ENCODE assay signal across 24 mouse cellular contexts in the genomic region with DNA sequence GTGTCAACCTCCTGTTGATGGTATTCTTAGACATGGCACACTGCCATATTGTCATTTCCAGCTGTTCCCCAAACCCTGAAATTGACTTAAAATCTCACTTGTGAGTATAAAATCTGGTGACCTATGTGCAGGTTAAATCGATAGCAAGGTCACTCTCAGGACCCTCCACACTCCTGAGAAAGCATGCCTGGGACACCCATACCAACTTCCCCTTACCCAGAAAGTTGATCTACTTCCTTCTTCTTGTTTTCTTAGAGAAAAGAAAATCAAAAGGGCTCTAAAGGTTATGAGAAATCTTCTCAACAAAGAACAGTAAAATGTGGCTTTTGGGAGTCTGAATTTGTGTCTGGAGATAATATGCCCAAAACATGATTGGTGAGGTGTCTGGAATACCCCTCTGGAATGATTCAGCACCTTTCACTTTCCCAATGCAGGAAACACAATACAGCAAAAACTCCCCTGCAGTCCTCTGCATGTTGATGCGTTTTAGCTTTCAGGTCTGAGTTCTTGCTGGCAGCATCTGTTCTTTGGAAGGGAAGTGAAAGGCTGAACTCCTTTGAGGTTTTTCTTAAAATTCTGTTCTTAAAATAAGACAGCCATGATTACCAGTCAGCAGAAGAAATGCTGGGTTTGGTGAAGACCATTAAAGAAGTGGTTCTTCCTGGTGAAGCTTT. TPM values are rescaled to one million over a fixed set of nuclear protein-coding genes. Genes with fewer than 3 reads are reported as not detected.
DNase-seq lines count a peak whose midpoint lies in the region; ATAC-seq and TF ChIP-seq lines count a peak whose summit lies in the region.
"Had no signal": no experiment of that assay in that cellular context is flagged by ENCODE, and none has a peak within 500 bp of the region (broad histone marks: within the 10 kb centered on the region; RNA-seq: fewer than 3 reads in every experiment).

No protein-coding gene starts in this region.

- no peak for DNase-seq in frontal cortex, postnatal 25 days (ENCODE audit: low spot score in 2 of 2)
- DNase-seq in spleen, adult 2 months (ENCODE audit: low read depth in 1 of 2, low spot score in 2 of 2) = peak in 1 of 2 experiments; percentile 26
- no peak for DNase-seq in spleen, adult 18-20 months
- no peak for DNase-seq in lung, adult 18-20 months
- no peak for DNase-seq in adrenal gland, adult 18-20 months (ENCODE audit: low spot score in 2 of 2)
- DNase-seq: cerebellum, adult 11 months; cerebellum, postnatal 14 days; gastrocnemius, postnatal 10 days; heart, adult 2 months; kidney, adult 8-10 months; kidney, postnatal 36 days; lung, postnatal 14 days; thymus, postnatal 25 days had no signal

- no peak overlapping the region for H3K9ac ChIP-seq in neural tube, embryonic 15.5 days (replicated peaks)
- H3K9ac ChIP-seq: embryonic facial prominence, embryonic 12.5 days; limb, embryonic 13.5 days; liver, embryonic 15.5 days; midbrain, embryonic 12.5 days had no signal

- no peak overlapping the region for H3K4me2 ChIP-seq in neural tube, embryonic 15.5 days
- H3K4me2 ChIP-seq: embryonic facial prominence, embryonic 12.5 days; limb, embryonic 13.5 days; liver, embryonic 15.5 days; midbrain, embryonic 12.5 days had no signal

- H3K9me3 ChIP-seq in neural tube, embryonic 15.5 days (replicated peaks) = no peaks in the 10 kb centered on the region
- H3K9me3 ChIP-seq: embryonic facial prominence, embryonic 12.5 days; limb, embryonic 13.5 days; liver, embryonic 15.5 days; midbrain, embryonic 12.5 days had no signal

- H3K27ac ChIP-seq in spleen, adult 2 months (ENCODE audit: insufficient read depth, low read length) = peak overlapping the region; percentile 67; the same call in 1 of the 2 replicates
- H3K27ac ChIP-seq in neural tube, embryonic 15.5 days (replicated peaks) = no peak overlapping the region
- H3K27ac ChIP-seq: embryonic facial prominence, embryonic 12.5 days; heart, adult 2 months; limb, embryonic 13.5 days; liver, embryonic 15.5 days; midbrain, embryonic 12.5 days had no signal

- TF ChIP-seq CTCF in spleen, adult 2 months (IDR thresholded peaks at IDR 0.05; ENCODE audit: extremely low read depth, insufficient read depth, insufficient read length, insufficient replicate concordance) = no peak

- 7% methylated on average over 2 of the region's 2 CpGs for WGBS in spleen, adult 2 months
- 78% methylated on average over 2 of the region's 2 CpGs for WGBS in neural tube, embryonic 15.5 days

- no peaks in the 10 kb centered on the region for H3K27me3 ChIP-seq in spleen, adult 2 months (ENCODE audit: control insufficient read depth, insufficient read depth, low read length)
- no peaks in the 10 kb centered on the region for H3K27me3 ChIP-seq in neural tube, embryonic 15.5 days (replicated peaks)
- H3K27me3 ChIP-seq: embryonic facial prominence, embryonic 12.5 days; limb, embryonic 13.5 days; liver, embryonic 15.5 days; midbrain, embryonic 12.5 days had no signal

- TF ChIP-seq POLR2A in spleen, adult 2 months (IDR thresholded peaks at IDR 0.05; ENCODE audit: low read depth, low read length) = no peak

- H3K36me3 ChIP-seq in spleen, adult 2 months (ENCODE audit: control insufficient read depth, insufficient read depth, low read length) = no peaks in the 10 kb centered on the region
- no peaks in the 10 kb centered on the region for H3K36me3 ChIP-seq in neural tube, embryonic 15.5 days
- H3K36me3 ChIP-seq: embryonic facial prominence, embryonic 12.5 days; limb, embryonic 13.5 days; liver, embryonic 15.5 days; midbrain, embryonic 12.5 days had no signal

- H3K4me1 ChIP-seq in spleen, adult 2 months (ENCODE audit: control insufficient read depth, insufficient read depth, insufficient read length) = peaks cover 13% of the 10 kb centered on the region
- peaks cover 5% of the 10 kb centered on the region; the same call in 1 of the 2 replicates for H3K4me1 ChIP-seq in neural tube, embryonic 15.5 days
- H3K4me1 ChIP-seq: embryonic facial prominence, embryonic 12.5 days; limb, embryonic 13.5 days; liver, embryonic 15.5 days; midbrain, embryonic 12.5 days had no signal

- ATAC-seq in frontal cortex, adult (ENCODE audit: low TSS enrichment) = peak; percentile 80
- peak; percentile 50 to 62; a peak in 3 of 4 replicates for ATAC-seq in hematopoietic stem cell, adult 5-6 weeks (replicated peaks in 1 of 2; ENCODE audit: insufficient read depth in 1 of 2, low FRiP score in 2 of 2, low TSS enrichment in 1 of 2, low read depth in 1 of 2, poor library complexity in 2 of 2, severe bottlenecking in 2 of 2)
- ATAC-seq in neural tube, embryonic 15.5 days (ENCODE audit: low FRiP score) = no peak
- ATAC-seq: inflammation-experienced regulatory T-cells, adult 6 months had no signal

- no peak overlapping the region for H3K4me3 ChIP-seq in spleen, adult 2 months (ENCODE audit: extremely low read depth, insufficient read depth, insufficient read length)
- H3K4me3 ChIP-seq in neural tube, embryonic 15.5 days (replicated peaks) = no peak overlapping the region
- H3K4me3 ChIP-seq: embryonic facial prominence, embryonic 12.5 days; heart, adult 2 months; limb, embryonic 13.5 days; liver, embryonic 15.5 days; midbrain, embryonic 12.5 days had no signal

RNA-seq across cellular contexts. Expression of gene Adtrp, which starts 59.5 kb away (rescaled TPM):
- 0.85 and 1.6 TPM in 2 replicates for polyA plus RNA-seq in spleen, adult 2 months (2012; rRNA removed)
- 0.63 TPM in 1 of 2 replicates, not detected in the other for total RNA-seq in hematopoietic stem cell, adult 5-6 weeks (2017)
- 0.47 TPM in 2 replicates for polyA plus RNA-seq in neural tube, embryonic 15.5 days (2015; fragmentation: Nextera tagmentation; extraction: Ambion mirVana)
- 10 to 100 TPM; 27.2 to 36.0 TPM for total RNA-seq in adrenal gland, adult 18-20 months (2021)
- total RNA-seq: gastrocnemius, postnatal 10 days; left cerebral cortex, adult 18-20 months had no signal
- polyA plus RNA-seq: heart, embryonic 16.5 days; hindbrain, embryonic 11.5 days; inflammation-experienced regulatory T-cells, adult 6 months; midbrain, embryonic 12.5 days had no signal

Comparison
In these comparisons a context has a peak if more than half of its experiments do, and no peak if none do; other contexts are left out.
1. RNA of gene Adtrp, which starts 59.5 kb away (total RNA-seq): 27.2 to 36.0 TPM in adrenal gland, adult 18-20 months; 0.63 TPM in hematopoietic stem cell, adult 5-6 weeks; every median in the first group is over 10 times any median in the second.